Mouse (Mus musculus): ENCODE results near the gene Casp8. TPM values are rescaled to one million over a fixed set of nuclear protein-coding genes. Genes with fewer than 3 reads are reported as not detected.
"Not testable (repeated sequence)": the region's sequence is repeated elsewhere in the genome, so short reads cannot be mapped to it uniquely, and the experiment has no call there.

Casp8 gene
- total RNA-seq, 2 experiments from 2014 or later: 2.6 to 2.7 TPM

DNA sequence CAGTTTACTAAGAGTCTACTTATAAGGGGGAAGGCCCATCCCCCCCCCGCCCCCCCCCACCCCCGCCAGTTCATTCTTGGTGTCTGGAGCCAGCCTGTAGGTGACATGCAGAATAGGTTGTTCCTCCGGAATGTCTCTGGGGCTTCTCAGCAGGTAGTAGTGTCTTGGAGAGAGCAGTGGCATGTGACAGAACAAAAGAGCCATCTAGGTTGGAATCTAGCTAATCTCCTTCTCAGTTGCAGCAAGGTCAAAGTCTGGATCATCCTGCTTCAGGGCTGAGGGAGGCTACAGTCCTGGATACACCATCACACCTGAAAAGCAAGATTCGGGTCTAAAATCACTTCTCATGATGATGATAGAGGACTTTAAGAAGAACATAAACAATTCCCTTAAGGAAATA is 90.5 kb downstream of the Casp8 start:
- no peak overlapping the region for H3K4me3 ChIP-seq
- no peak for TF ChIP-seq CTCF (IDR thresholded peaks at IDR 0.05)
- no peak for DNase-seq
- H3K27ac ChIP-seq: no peak overlapping the region
- intact Hi-C loops (cut with DNase I): no loop called here

DNA sequence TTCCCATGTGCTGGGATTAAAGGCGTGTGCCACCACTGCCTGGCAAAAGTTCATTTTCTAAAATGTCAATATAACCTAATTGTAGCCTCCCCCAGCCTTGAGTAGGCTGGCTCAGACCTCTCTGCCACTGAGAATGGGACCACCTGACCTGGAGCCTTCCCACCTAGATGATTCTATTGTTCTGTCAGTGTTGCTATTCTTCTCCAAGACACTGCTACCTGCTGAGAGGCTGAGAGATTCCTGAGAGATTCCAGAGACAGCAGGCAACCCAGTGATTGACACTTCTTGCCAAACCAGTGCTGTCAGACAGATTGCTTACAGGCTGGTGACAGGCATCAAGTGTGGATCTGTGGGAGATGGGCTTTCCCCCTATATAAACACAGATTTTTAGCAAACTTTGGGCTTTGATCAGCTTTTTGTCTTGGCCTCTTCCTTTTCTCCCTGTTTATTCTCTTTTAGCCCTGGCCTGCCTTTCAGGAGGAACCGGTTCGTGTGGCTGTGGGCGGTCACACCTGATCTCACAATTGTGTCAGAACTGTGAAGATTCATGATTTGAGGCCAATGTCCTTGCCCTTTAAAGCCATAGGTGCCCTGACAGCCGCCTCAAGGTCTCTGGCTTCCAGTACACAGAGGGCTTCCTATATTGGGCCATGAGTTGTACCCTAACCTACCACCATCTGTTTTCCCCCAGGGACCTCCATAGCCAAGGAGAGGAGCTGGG is 94.8 kb downstream of the Casp8 start:
- TF ChIP-seq CTCF (IDR thresholded peaks at IDR 0.05): no peak
- no peak overlapping the region for H3K27ac ChIP-seq
- DNase-seq: no peak
- H3K4me3 ChIP-seq: no peak overlapping the region
- intact Hi-C loops (cut with DNase I): no loop called here

DNA sequence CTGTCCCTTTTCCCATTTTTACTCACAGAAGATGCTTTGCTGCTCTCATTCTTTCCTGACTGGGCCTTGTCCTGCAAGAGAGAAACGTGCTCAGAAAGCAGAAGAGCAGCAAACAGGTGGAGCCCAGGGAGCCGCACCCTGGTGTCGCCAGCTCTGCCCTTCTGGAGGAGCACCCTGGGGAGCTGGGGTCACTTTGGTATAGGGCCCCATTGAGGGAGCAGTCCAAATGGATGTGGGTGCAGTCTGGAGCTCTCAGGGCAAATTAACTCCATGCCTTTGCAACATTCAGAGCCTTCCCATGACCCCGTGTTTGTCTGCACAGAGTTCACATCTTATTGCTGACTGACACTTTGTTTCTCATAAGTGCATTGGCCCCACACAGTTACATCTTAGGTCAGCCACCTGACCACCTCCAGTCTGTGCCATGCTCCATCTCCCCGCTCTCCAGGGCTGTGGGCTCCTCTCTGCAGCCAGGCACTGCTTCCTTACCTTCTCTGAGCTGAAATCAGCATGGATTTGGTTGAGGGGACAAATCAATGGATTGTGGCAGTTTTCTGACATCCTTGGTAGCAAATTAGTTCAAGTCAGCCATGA is 95.6 kb downstream of the Casp8 start:
- DNase-seq; intact Hi-C loops (cut with DNase I): not testable (repeated sequence)

DNA sequence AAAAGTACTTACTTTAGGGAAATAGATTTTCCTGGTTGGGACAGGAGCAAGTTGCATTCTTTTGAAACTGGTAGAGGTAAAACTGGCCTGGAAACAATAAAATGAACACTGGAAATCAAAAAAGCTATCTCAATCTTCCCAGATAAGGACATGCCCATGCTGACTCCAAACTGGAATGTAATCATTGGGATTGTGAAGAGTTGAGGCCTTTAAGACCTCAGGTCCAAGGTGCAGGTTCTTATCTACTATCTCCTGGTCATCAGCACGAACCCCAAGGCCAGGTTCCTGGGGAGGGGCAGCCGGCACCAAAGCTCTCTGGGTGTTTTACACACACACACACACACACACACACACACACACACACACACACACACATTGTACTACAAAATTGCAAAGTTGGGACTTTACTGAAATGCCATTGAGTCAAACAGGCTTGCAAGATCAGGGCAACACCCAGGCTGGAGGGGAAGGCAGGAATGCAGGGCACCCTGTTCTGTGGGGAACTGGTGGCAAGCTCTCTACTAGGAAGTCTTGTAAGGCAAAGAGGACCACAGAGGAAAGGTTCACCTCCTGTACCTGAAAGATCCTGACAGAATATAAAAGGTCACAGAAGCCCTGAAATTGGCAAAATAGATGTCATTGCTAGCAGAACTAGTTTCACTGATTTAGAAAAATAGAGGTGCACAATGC is 96.5 kb downstream of the Casp8 start:
- H3K27ac ChIP-seq; DNase-seq; H3K4me3 ChIP-seq; intact Hi-C loops (cut with DNase I): not testable (repeated sequence)

More for the DNA sequence above, 95.6 kb downstream of the Casp8 start:
- H3K27ac ChIP-seq, H3K4me3 ChIP-seq: not testable (repeated sequence)

- intact Hi-C loops (cut with DNase I); DNase-seq: not testable (repeated sequence)
Measured at GRCm38 (mm10) chr1:58892386-58892785, 97.2 kb downstream of the Casp8 start.

More at GRCm38 (mm10) chr1:58892386-58892785, 97.2 kb downstream of the Casp8 start:
- H3K27ac ChIP-seq, H3K4me3 ChIP-seq: not testable (repeated sequence)

Other genes with a start within 250 kb of the Casp8 start
- 10 to 100 TPM in 1 of 2 experiments, 1 to 10 TPM in 1; 7.8 to 14.2 TPM for gene Fam126b, start 209.1 kb upstream of the Casp8 start, total RNA-seq (2021)
- gene Ndufb3, start 209.0 kb upstream of the Casp8 start, total RNA-seq (2021): 100 to 1,000 TPM; 137 to 239 TPM
- not detected for gene Als2cr12, start 99.4 kb upstream of the Casp8 start, total RNA-seq (2021)
- gene Cflar, start 83.9 kb upstream of the Casp8 start, total RNA-seq (2021): 10 to 100 TPM; 38.8 to 58.6 TPM
- gene Trak2, start 178.1 kb downstream of the Casp8 start, total RNA-seq (2021): 10 to 100 TPM; 72.9 to 83.5 TPM
- 100 to 1,000 TPM; 130 to 145 TPM for gene Stradb, start 178.1 kb downstream of the Casp8 start, total RNA-seq (2021)